In genomic region chr13:102087766-102088165, GRCm38 (mm10) we compare ENCODE assay signal across 16 mouse cellular contexts.
"Had no signal": no experiment of that assay in that cellular context is flagged by ENCODE, and none has a peak within 500 bp of the region (broad histone marks: within the 10 kb centered on the region; RNA-seq: fewer than 3 reads in every experiment).

No protein-coding gene starts in this region.

- H3K4me3 ChIP-seq: left cerebral cortex, adult 2 months; liver, embryonic 13.5 days; midbrain, embryonic 12.5 days; midbrain, embryonic 15.5 days; neural tube, embryonic 12.5 days; neural tube, embryonic 15.5 days; stomach, embryonic 15.5 days had no signal

- DNase-seq: kidney, adult 2 months; kidney, postnatal 10 days; kidney, postnatal 36 days; layer of hippocampus, postnatal 36 days; liver, embryonic 13.5 days; lung, adult 2 months; right cerebral cortex, adult 18-20 months; right cerebral cortex, postnatal 14 days; right cerebral cortex, postnatal 4 days had no signal

- H3K27me3 ChIP-seq: liver, embryonic 13.5 days; midbrain, embryonic 12.5 days; midbrain, embryonic 15.5 days; neural tube, embryonic 12.5 days; neural tube, embryonic 15.5 days; stomach, embryonic 15.5 days had no signal

- H3K27ac ChIP-seq: left cerebral cortex, adult 2 months; liver, embryonic 13.5 days; midbrain, embryonic 12.5 days; midbrain, embryonic 15.5 days; neural tube, embryonic 12.5 days; neural tube, embryonic 15.5 days; stomach, embryonic 15.5 days had no signal

- H3K4me1 ChIP-seq: liver, embryonic 13.5 days; midbrain, embryonic 12.5 days; midbrain, embryonic 15.5 days; neural tube, embryonic 12.5 days; neural tube, embryonic 15.5 days; stomach, embryonic 15.5 days had no signal

- ATAC-seq: intestine, postnatal 0 days; midbrain, embryonic 15.5 days had no signal
